Mouse (Mus musculus) ovary, postnatal 36 days (tissue): ENCODE results near the gene Btbd9.

Experiments
- DNase-seq: peaks from one replicate; pipeline ENCODE4 v3.0.0; 2022; ENCODE audit warnings: low spot score, mixed read lengths

Gene Btbd9

DNA sequence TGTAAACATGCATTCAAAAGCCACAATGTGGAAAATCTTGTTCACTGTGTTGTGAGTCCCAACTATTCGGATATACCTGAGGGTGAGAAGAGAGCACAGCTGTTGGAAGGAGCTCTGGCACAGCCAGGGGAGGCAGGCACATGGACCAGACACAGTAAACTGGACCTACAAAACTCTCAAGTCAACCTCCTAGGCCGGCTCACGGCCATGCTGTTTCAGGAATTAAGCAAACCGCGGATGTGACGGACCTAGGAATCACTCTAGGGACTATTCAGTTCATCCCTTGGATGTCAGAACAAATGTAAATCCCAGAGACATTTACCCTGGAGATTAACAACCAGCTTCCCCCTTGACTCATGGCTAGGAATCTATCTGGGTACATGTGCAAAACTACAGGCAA, 242.0 kb downstream of the Btbd9 start:
- DNase-seq: no peak

- DNase-seq: no peak
Measured at GRCm38 (mm10) chr17:30333136-30333535, 243.2 kb downstream of the Btbd9 start.

- no peak for DNase-seq
Measured at GRCm38 (mm10) chr17:30331380-30331779, 244.9 kb downstream of the Btbd9 start.

GRCm38 (mm10) chr17:30329531-30329930, 246.8 kb downstream of the Btbd9 start:
- no peak for DNase-seq

GRCm38 (mm10) chr17:30328924-30329323, 247.4 kb downstream of the Btbd9 start:
- DNase-seq: no peak

GRCm38 (mm10) chr17:30326906-30327305, 249.4 kb downstream of the Btbd9 start:
- DNase-seq: no peak

DNA sequence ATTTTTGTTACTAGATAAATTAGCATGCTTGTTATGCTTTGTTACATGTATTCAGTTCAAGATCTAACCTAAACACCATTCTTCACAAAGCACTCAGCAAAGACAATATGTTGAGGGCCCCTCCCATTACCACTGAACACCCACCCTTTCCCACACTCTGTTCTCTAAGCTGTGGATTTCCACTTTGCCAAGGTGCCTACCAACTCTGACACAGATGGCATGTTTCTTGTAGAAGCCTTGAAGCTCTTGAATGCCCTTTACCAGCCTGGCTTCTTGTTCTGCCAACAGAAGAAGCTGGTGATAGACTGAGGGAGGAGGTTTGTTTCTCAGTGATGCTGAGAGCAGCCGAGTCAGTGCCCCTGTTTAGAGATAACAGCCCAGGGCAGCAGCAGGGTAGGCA, 256.0 kb downstream of the Btbd9 start:
- DNase-seq: no peak

GRCm38 (mm10) chr17:30312688-30313087, 263.6 kb downstream of the Btbd9 start:
- DNase-seq: no peak

GRCm38 (mm10) chr17:30309627-30310026, 266.7 kb downstream of the Btbd9 start:
- DNase-seq: no peak

- DNase-seq: no peak
Measured at GRCm38 (mm10) chr17:30308889-30309288, 267.4 kb downstream of the Btbd9 start.

- no peak for DNase-seq
Measured at GRCm38 (mm10) chr17:30308317-30308716, 268.0 kb downstream of the Btbd9 start.

DNA sequence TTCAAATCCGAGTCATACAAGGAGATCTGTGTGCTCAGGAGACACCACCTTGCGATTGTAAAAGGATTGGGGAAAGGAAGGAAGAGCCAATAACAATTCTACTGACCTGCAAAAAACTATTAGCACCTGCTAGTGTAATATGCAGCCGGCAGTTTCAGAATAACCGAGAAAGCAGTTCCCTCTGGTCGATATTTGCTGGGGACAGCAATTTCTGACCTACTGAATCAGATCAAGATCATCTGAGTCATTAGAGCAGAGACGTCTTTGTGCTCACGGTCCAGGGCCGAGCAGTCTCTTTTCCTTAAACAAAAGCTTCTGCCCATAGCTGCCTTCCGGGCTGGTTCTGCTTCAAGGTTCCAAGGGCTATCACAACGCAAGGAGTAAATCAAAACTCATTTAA, 269.1 kb downstream of the Btbd9 start:
- DNase-seq: no peak

GRCm38 (mm10) chr17:30304766-30305165, 271.5 kb downstream of the Btbd9 start:
- DNase-seq: no peak

DNA sequence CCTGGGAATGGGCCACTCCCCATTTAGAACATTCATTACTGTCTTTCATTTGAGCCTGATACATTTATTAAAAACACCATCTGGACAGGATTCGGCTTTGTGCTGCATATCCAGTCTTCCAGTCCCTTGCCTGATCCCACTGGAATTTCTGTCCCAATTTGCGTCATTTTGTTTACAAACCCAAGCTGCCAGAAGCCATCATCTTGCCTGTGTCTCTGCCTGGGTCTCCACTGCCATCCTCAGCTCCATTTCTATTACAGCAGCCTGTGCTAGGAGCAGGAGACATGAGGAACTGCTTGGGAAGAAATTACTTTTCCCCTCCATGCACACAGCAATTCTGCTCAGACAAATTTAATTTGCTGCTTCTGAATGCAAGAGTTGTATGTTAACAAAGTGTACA, 274.9 kb downstream of the Btbd9 start:
- DNase-seq: no peak

GRCm38 (mm10) chr17:30297432-30297831, 278.9 kb downstream of the Btbd9 start:
- no peak for DNase-seq

GRCm38 (mm10) chr17:30296069-30296468, 280.2 kb downstream of the Btbd9 start:
- no peak for DNase-seq

DNA sequence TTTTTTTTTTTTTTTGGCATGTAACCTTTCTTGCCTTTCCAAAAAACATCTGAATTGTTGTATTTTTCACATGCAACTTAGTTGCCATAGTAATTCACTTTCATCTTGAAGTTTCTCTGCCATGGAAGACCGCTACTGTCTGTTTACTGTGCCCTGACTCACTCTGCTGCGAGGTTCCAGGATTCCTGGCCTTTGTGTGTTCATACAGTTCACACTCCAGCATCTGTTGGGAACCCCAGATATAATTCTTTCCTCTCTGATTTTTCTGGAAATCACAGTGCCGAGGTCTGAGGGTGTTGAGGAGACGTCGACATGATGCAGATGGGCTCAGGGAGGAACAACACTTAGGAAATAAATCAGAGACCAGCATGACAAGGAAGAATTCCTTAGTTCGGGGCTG, 283.6 kb downstream of the Btbd9 start:
- no peak for DNase-seq

- no peak for DNase-seq
Measured at GRCm38 (mm10) chr17:30285641-30286040, 290.6 kb downstream of the Btbd9 start.

GRCm38 (mm10) chr17:30283460-30284050, 292.7 kb downstream of the Btbd9 start:
- no peak for DNase-seq

- no peak for DNase-seq
Measured at GRCm38 (mm10) chr17:30283001-30283400, 293.3 kb downstream of the Btbd9 start.

GRCm38 (mm10) chr17:30280323-30281118, 295.8 kb downstream of the Btbd9 start:
- no peak for DNase-seq

DNA sequence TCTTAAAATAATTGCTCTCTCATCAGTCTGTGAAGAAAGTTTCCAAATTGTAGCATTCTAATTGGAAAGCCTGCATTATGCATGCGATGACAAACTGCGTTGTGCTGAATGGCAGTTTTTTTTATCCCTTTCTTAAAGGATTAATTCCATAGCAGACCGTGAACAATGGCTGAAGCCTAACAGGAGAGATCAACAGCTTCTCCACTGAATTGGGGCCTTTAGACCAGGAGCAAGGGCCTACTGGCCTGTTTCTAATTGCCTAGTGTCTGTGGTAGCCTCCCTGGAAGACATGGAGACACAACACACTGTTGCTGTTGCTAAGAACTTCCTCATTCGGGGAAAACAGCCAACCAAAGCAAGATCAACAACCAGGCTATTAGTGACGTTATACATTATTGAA, 296.6 kb downstream of the Btbd9 start:
- no peak for DNase-seq

DNA sequence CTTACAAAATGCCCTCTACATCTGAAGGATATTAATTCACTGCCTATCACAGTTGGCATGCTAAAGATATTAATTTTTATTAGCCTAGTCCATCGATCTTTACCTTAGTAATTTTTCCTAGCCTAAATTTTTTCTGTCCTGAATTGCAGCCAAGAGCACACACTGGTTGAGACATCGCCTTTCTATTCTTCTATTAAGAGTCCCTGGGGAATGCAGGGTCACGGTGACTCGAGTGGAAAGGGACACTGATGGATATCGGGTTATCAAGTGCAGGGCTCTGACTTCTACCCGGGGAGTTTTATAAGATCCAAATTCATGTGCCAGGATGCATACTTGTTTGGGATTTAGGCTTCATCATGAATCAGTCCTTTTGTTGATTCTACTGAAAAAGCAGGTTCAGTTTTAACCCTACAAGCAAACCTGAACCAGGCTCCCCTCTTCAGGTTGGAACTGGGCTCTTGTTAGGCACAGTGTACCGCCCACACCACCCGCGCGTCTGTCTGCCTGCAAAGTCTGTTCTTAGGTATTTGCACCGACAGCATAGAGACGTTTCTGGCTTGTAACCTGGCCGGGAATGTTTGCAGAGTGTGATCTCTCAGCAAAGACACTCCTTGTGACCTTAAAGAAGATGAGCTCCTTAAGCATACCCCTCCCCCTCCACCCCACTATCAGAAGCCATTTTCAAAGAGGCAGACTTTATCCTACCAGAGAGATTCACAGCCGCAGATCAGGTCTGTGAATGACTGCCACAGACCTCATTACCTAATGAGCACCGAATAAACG, 297.5 kb downstream of the Btbd9 start:
- no peak for DNase-seq
